Mouse (Mus musculus) midbrain, embryonic 11.5 days (tissue): ENCODE results near the gene Thrb. TPM values are rescaled to one million over a fixed set of nuclear protein-coding genes. Genes with fewer than 3 reads are reported as not detected.

Experiments
- ATAC-seq: fragments of 200-750 bp; cut with Nextera tagmentation; 2 replicates; pipeline ENCODE4 v1.8.0; 2017; ENCODE audit warnings: moderate TSS enrichment, moderate library complexity; ENCODE audit not compliant: low FRiP score
- DNase-seq: peaks from one replicate; pipeline ENCODE4 v3.0.0; 2015; ENCODE audit warnings: low spot score; ENCODE audit errors: missing footprints
- H3K27ac ChIP-seq: fragments of 300-500 bp; sonication (generic); 2 replicates; pipeline ENCODE4 v1.5.1; 2014; ENCODE audit warnings: low read depth, low read length
- H3K27me3 ChIP-seq: fragments of 300-500 bp; sonication (generic); 2 replicates; pipeline ENCODE4 v1.6.1; 2014; ENCODE audit warnings: mild to moderate bottlenecking, low read length, moderate library complexity, mixed read lengths; ENCODE audit not compliant: control insufficient read depth, insufficient read depth
- H3K36me3 ChIP-seq: fragments of 300-500 bp; sonication (generic); 2 replicates; pipeline ENCODE4 v1.6.1; 2014; ENCODE audit warnings: mild to moderate bottlenecking, low read length, moderate library complexity, mixed read lengths; ENCODE audit not compliant: control insufficient read depth, insufficient read depth
- H3K4me1 ChIP-seq: fragments of 300-500 bp; sonication (generic); 2 replicates; pipeline ENCODE4 v1.6.1; 2014; ENCODE audit warnings: low read length; ENCODE audit not compliant: control insufficient read depth, insufficient read depth
- H3K4me2 ChIP-seq: fragments of 300-500 bp; sonication (generic); 2 replicates; pipeline ENCODE4 v1.6.1; 2014; ENCODE audit warnings: mild to moderate bottlenecking, moderate library complexity
- H3K4me3 ChIP-seq: fragments of 300-500 bp; sonication (generic); 2 replicates; pipeline ENCODE4 v1.5.1; 2014; ENCODE audit warnings: low read depth, low read length
- H3K9ac ChIP-seq: fragments of 300-500 bp; sonication (generic); 2 replicates; pipeline ENCODE4 v1.6.1; 2014; ENCODE audit warnings: low read length
- H3K9me3 ChIP-seq: fragments of 300-500 bp; sonication (generic); 2 replicates; pipeline ENCODE4 v1.6.1; 2016; ENCODE audit warnings: low read length; ENCODE audit not compliant: control insufficient read depth
- WGBS: fragments of 180-500 bp; shearing (Covaris S2); extraction: QIAGEN DNeasy Blood & Tissue Kit; methylation state at CpG from one replicate; pipeline ENCODE4 v1.1.7; 2014; 5-methylcytosine and 5-hydroxymethylcytosine counted together
- polyA plus RNA-seq: library from polyadenylated mRNA; unstranded; fragments of >200 nt; fragmentation: Nextera tagmentation; extraction: Ambion mirVana; gene quantifications from 2 replicates; pipeline ENCODE4 v1.2.1, GENCODE M21; 2014

Thrb gene
- polyA plus RNA-seq, 1 experiment from 2014 or later, result 0.82 TPM

- H3K4me1 ChIP-seq, result no peaks in the 10 kb centered on the region
- no peaks in the 10 kb centered on the region for H3K27me3 ChIP-seq
- H3K36me3 ChIP-seq, result no peaks in the 10 kb centered on the region
- no peak overlapping the region for H3K9ac ChIP-seq
- H3K4me3 ChIP-seq, result no peak overlapping the region
- 81% methylated on average over 3 of the region's 3 CpGs for WGBS
- ATAC-seq (no peak), DNase-seq (no peak)
- H3K4me2 ChIP-seq, result no peak overlapping the region
- no peaks in the 10 kb centered on the region for H3K9me3 ChIP-seq
- H3K27ac ChIP-seq, result no peak overlapping the region
Observed at GRCm38 (mm10) chr14:17983390-17983789, 323.3 kb downstream of the Thrb start.

DNA sequence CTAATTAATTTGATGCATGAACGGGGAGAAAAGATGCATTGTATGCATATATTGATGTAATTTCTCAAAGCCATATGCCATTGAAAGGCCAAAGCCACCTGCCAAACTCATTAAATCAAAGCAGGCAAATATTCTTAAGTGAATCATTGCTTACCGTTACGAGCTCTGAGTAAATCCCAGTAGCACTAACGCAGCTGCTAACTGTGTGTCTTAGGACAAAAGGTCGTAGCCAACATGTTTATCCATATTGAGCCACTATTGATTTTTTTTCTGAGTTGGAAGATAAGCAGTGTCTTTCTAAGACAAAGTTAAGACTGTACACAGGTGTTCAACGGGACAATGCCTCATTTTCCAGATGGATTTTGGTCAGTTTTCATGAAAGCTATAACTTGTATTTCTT lies 323.8 kb downstream of the Thrb start:
- no peaks in the 10 kb centered on the region for H3K27me3 ChIP-seq
- H3K9ac ChIP-seq, result no peak overlapping the region
- H3K4me3 ChIP-seq, result no peak overlapping the region
- ATAC-seq, result peak; percentile 61
- H3K9me3 ChIP-seq, result no peaks in the 10 kb centered on the region
- no peak for DNase-seq
- H3K4me1 ChIP-seq, result no peaks in the 10 kb centered on the region
- no peak overlapping the region for H3K4me2 ChIP-seq
- no peaks in the 10 kb centered on the region for H3K36me3 ChIP-seq
- no peak overlapping the region for H3K27ac ChIP-seq
- WGBS, result 71% methylated on average over 6 of the region's 6 CpGs

- no peak for ATAC-seq
- no peaks in the 10 kb centered on the region for H3K36me3 ChIP-seq
- H3K9me3 ChIP-seq, result no peaks in the 10 kb centered on the region
- no peaks in the 10 kb centered on the region for H3K4me1 ChIP-seq
- no peak overlapping the region for H3K4me2 ChIP-seq
- no peak for DNase-seq
- no peak overlapping the region for H3K9ac ChIP-seq
- no peaks in the 10 kb centered on the region for H3K27me3 ChIP-seq
- 81% methylated on average over 2 of the region's 2 CpGs for WGBS
- H3K4me3 ChIP-seq, result no peak overlapping the region
- no peak overlapping the region for H3K27ac ChIP-seq
Observed at GRCm38 (mm10) chr14:17988580-17988979, 328.5 kb downstream of the Thrb start.

DNA sequence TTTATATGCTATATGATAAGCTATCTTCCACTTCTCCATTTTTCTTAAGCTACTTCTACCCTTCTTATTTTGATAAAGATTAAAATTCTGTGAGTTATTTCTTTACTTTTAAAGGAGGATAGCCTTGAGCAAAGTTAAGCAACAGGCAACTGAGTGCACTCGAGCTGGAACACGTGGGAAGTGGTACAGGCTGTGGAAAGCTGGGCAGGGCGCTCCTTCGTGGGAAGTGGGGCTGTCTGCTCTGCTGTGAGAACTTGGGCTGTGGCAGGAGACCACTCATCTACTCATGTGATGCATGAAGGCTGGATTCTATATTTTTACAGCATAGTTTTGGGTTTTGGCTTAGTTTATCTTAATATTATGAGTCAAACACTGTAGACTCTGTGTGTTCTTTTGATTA lies 329.1 kb downstream of the Thrb start:
- H3K4me3 ChIP-seq, result no peak overlapping the region
- H3K9ac ChIP-seq, result no peak overlapping the region
- DNase-seq (no peak), ATAC-seq (no peak)
- H3K4me1 ChIP-seq, result no peaks in the 10 kb centered on the region
- no peak overlapping the region for H3K27ac ChIP-seq
- H3K4me2 ChIP-seq, result no peak overlapping the region
- no peaks in the 10 kb centered on the region for H3K27me3 ChIP-seq
- 82% methylated on average over 4 of the region's 4 CpGs for WGBS
- no peaks in the 10 kb centered on the region for H3K36me3 ChIP-seq
- no peaks in the 10 kb centered on the region for H3K9me3 ChIP-seq

DNA sequence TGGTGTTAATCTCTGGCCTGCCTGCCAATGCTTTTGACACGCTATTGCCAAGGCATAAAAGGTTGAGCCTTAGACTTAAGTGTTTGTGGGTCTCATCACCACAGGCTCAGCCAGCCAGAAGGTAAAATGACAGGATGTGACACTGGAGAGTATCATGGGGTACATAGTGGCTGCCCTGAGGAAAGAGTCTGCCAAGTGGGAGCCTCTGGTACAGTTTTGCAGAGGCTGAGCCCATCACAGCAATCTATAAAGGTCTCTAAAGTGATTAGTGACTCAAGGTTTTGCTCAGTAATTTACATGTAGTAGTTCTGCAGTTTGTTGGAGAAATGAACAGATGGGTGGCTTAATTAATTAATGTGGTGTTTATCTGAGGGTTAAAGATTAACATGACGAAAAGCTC lies 330.1 kb downstream of the Thrb start:
- no peak for DNase-seq
- no peak overlapping the region for H3K4me2 ChIP-seq
- 68% methylated on average over 2 of the region's 2 CpGs for WGBS
- H3K27me3 ChIP-seq, result no peaks in the 10 kb centered on the region
- no peaks in the 10 kb centered on the region for H3K36me3 ChIP-seq
- ATAC-seq, result no peak
- H3K4me3 ChIP-seq, result no peak overlapping the region
- H3K4me1 ChIP-seq, result no peaks in the 10 kb centered on the region
- no peaks in the 10 kb centered on the region for H3K9me3 ChIP-seq
- no peak overlapping the region for H3K9ac ChIP-seq
- no peak overlapping the region for H3K27ac ChIP-seq

DNA sequence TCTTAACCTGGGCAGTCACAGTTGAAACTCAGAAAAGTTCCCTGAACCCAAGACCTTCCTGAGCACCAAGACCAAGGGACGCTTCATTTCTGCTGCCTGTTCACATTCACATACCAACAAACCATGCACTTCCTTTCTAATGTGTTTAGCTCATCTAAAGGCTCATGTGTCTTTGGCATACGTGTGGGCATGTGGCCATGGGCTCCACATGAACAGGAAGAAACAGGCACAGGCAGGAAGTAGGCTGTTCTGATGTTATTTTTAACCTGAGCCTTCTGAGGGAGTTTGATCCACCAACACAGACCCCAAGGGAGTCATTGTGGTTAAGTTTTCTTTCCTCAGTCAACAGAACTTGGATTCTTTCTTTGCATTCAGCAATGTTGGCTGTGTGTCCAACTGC lies 341.8 kb downstream of the Thrb start:
- Histone ChIP-seq H3K9ac (no peak overlapping the region), H3K9me3 (no peaks in the 10 kb centered on the region), H3K36me3 (no peaks in the 10 kb centered on the region), H3K4me1 (no peaks in the 10 kb centered on the region), H3K4me2 (no peak overlapping the region), H3K4me3 (no peak overlapping the region), H3K27ac (no peak overlapping the region), H3K27me3 (no peaks in the 10 kb centered on the region)
- no peak for DNase-seq
- ATAC-seq, result no peak
- WGBS, result 77% methylated on average over 2 of the region's 2 CpGs

- Histone ChIP-seq H3K9me3 (no peaks in the 10 kb centered on the region), H3K36me3 (no peaks in the 10 kb centered on the region), H3K27me3 (no peaks in the 10 kb centered on the region), H3K4me3 (no peak overlapping the region), H3K27ac (no peak overlapping the region), H3K9ac (no peak overlapping the region), H3K4me1 (no peaks in the 10 kb centered on the region), H3K4me2 (no peak overlapping the region)
- no peak for DNase-seq
- 87% methylated on average over 1 of the region's 1 CpGs for WGBS
- no peak for ATAC-seq
Observed at GRCm38 (mm10) chr14:18003686-18004085, 343.6 kb downstream of the Thrb start.

- Histone ChIP-seq H3K4me3 (no peak overlapping the region), H3K4me2 (no peak overlapping the region), H3K4me1 (no peaks in the 10 kb centered on the region), H3K27ac (no peak overlapping the region), H3K36me3 (no peaks in the 10 kb centered on the region), H3K27me3 (no peaks in the 10 kb centered on the region), H3K9ac (no peak overlapping the region), H3K9me3 (no peaks in the 10 kb centered on the region)
- ATAC-seq (no peak), DNase-seq (no peak)
- WGBS, result 85% methylated on average over 3 of the region's 3 CpGs
Observed at GRCm38 (mm10) chr14:18008524-18008923, 348.5 kb downstream of the Thrb start.

DNA sequence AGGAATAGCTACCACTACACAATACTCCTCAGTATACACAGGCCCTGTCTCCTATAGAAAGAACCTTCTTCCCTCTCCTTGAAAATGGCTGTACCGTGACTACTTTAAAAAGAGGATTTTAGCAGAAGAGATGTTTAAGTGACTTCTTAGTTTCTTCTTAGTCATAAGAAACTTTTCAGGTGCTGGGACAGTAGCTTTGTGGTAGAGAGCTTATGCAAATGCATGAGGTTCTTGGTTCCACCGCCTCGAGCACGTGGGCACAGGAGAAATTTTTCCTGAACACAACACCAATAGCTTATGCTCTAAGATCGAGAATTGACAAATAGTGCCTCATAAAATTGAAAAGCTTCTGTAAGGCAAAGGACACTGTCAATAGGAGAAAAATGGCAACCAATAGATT lies 356.5 kb downstream of the Thrb start:
- ATAC-seq, result no peak
- Histone ChIP-seq H3K4me2 (no peak overlapping the region), H3K4me3 (no peak overlapping the region), H3K9me3 (no peaks in the 10 kb centered on the region), H3K9ac (no peak overlapping the region), H3K27ac (no peak overlapping the region), H3K36me3 (no peaks in the 10 kb centered on the region), H3K4me1 (no peaks in the 10 kb centered on the region), H3K27me3 (no peaks in the 10 kb centered on the region)
- 89% methylated on average over 5 of the region's 5 CpGs for WGBS
- DNase-seq, result no peak

GRCm38 (mm10) chr14:18020128-18020527 lies 360.1 kb downstream of the Thrb start:
- 77% methylated on average over 4 of the region's 4 CpGs for WGBS
- Histone ChIP-seq H3K9me3 (no peaks in the 10 kb centered on the region), H3K4me1 (no peaks in the 10 kb centered on the region), H3K9ac (no peak overlapping the region), H3K36me3 (no peaks in the 10 kb centered on the region), H3K4me2 (no peak overlapping the region), H3K27me3 (no peaks in the 10 kb centered on the region), H3K4me3 (no peak overlapping the region), H3K27ac (no peak overlapping the region)
- ATAC-seq (no peak), DNase-seq (no peak)
